Mouse (Mus musculus) monocyte, adult 5-6 weeks (primary cell): ENCODE measurements around the gene Samd14. TPM values are rescaled to one million over a fixed set of nuclear protein-coding genes. Genes with fewer than 3 reads are reported as not detected.
A peak's percentile ranks its signal among the peaks of the same experiment; 100 is the strongest.
"Not testable (repeated sequence)": the region's sequence is repeated elsewhere in the genome, so short reads cannot be mapped to it uniquely, and the experiment has no call there.

Experiments
- ATAC-seq: fragments of 153-309, 156-312 bp; replicated peaks from 2 replicates; pipeline ENCODE4 v1.8.0; 2017; ENCODE audit warnings: mild to moderate bottlenecking; ENCODE audit not compliant: low TSS enrichment, insufficient number of reproducible peaks, severe bottlenecking, poor library complexity, low FRiP score
- total RNA-seq: library from RNA; stranded (forward); fragments of 200-1000, 200-491, 200-594 nt; gene quantifications from 3 replicates; pipeline ENCODE4 v1.2.3, GENCODE M21; 2017

Samd14 gene
- total RNA-seq, 1 experiment from 2014 or later: 0.38 TPM

DNA sequence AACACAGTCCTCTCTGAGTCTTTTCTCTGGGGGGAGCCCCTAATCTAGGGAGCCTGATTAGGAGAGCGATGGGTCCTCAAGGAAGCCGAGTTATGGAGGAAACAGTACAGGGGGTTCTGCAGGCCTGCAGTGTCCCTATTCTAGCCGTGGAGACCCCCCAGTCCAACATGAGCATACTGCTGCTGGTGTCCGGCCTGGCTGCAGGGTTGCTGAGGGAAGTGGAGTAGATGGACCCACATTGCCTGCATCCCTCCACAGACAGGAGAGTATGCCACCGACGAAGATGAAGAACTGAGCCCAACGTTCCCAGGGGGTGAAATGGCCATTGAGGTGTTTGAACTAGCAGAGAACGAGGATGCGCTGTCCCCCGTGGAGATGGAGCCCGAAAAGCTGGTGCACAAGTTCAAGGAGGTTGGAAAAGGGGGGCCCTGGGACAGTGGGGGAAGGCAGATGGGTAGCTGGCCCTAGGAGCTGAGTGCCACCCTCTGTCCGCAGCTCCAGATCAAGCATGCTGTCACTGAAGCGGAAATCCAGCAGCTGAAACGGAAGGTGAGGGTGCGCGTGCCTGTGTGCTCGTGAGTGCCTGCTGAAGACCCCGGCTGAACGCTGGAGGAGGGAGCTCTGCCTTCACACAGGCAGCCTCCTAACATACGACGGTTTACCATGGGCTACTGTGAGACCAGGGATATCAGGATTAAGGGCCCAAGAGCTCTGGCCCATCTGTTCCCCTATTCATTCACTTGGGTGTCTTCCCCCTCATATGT is 7.9 kb upstream of the Samd14 start:
- ATAC-seq: no peak

DNA sequence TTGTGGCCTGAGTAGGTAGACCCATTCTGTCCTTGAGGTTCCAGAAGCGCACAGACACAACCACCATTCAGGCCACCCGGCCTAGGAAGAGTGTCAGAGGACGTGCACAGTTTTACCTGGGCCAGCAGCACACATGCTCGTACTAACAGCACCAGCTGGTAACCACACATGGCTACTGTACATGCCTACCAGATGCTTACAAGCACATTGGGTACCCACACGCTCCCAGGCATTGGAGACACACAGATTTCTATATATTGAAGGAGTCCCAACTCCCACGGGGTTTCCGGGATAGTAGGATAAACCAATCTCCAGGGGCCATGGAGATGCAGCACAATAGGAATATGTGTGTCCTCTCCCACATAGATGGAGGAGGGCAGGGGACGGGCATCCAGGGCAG is 7.0 kb upstream of the Samd14 start:
- ATAC-seq: no peak

DNA sequence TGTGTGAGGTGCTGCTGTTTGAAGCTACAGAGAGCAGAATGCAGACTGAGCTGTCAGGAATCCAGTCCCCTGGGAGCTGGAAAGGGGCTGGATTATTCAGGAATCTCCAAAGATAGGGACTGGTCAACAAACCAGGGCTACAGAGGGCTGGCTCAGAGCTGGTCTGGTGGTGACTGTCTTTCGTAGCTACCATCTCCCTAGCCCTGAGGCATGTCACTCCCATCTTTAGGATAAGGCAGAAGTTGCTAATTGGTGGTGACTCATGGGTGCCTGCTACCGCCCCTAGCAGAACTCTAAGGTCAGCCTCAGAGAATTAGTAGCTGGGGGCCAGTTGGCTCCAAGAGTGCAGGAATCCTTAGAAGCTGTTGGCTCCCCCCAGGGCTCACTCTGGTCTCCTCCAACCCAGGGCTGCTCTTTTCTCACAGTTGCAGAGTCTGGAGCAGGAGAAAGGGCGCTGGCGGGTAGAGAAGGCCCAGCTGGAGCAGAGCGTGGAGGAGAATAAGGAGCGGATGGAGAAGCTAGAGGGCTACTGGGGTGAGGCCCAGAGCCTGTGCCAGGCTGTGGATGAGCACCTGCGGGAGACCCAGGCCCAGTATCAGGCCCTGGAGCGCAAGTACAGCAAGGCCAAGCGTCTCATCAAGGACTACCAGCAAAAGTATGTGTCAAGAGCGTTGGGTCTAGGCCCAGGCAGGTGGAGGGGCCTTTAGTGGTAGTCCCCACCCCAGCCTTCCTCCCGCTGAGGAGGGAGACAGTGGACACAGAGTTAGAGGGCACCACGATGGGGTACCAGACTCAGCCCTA is 5.3 kb upstream of the Samd14 start:
- ATAC-seq: no peak

DNA sequence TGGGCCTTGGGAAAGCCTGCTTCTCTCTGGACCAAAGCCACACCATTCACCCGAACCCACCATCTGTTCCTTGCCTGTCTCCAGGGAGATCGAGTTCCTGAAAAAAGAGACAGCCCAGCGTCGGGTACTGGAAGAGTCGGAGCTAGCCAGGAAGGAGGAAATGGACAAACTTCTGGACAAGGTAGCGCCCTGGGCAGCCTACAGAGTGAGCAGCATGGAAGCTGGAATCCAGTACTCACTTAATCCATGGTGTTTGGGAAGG is 4.8 kb upstream of the Samd14 start:
- no peak for ATAC-seq

DNA sequence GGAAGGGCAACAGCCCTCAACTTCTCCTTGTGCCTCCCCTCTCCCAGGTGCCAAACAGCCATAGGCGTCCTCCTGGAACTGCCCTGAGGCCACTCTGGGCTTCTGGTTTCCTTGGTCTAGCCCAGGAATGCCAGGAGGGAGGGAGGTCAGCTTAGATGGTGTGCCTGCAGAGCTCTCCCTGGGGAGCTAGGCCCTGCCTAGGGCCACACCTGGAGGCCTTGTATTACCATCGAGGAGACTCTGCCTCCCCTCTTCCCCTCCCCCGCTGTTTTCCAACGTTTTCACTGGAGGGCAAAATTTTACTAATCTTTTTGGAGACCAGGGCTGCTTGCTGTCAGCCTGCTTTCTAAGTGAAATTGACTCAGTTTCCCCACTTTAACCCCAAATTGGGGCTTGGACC is 3.6 kb upstream of the Samd14 start:
- no peak for ATAC-seq

DNA sequence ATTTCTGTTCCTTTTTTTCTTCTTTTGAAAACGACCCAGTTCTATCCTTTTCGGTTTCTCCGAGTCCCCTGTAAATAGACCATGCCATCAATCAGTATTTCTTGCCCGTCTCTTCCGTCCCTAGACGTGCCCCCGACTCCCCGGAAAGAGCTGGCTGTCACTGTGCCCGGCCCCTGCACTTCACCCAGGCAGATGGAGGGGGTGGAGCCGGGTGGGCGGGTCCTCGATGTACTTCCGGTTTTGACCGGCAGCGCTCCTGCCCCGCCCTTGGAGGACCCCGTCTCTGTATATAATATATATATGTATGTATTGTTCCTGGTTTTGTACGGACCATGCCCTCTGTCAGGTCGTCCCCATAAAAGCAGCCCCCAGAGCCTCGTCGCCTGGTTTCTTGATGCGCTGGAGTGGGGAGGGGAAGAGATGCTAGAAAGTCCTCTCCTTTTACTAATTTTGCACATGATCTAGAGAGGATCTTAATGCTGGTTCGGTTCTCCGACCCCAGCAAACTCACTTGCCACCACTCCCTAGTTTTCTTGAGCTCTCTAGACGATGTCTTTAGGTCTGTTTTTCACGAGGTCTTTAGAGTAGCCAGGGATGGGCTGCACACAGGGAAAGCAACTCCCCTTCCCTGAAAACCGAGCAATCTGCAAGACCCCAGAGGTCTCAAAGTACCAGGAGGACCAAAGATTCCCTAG is 3.0 kb upstream of the Samd14 start:
- ATAC-seq: 0 out of 2 replicates have a peak, but pooled peaks have one; percentile 28

DNA sequence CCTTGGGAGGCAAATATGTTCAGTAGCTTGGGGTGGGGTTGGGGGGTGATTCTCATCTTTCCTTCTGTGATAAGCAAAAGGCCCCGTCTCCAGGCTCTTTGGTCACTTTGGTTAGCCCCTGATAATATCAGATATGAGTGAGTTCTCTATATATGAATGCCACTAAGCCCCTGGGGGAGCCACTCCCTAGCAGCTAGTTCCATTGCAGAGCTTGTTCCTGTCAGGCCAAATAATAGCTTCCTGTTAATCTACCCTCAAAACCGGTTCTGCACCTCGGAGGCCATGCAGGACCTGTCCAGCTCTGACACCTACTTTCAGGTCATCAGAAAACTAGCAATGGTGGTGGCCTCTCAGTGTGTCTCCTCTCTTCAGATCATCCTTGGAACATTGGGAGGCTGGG is 2.3 kb upstream of the Samd14 start:
- ATAC-seq: no peak

DNA sequence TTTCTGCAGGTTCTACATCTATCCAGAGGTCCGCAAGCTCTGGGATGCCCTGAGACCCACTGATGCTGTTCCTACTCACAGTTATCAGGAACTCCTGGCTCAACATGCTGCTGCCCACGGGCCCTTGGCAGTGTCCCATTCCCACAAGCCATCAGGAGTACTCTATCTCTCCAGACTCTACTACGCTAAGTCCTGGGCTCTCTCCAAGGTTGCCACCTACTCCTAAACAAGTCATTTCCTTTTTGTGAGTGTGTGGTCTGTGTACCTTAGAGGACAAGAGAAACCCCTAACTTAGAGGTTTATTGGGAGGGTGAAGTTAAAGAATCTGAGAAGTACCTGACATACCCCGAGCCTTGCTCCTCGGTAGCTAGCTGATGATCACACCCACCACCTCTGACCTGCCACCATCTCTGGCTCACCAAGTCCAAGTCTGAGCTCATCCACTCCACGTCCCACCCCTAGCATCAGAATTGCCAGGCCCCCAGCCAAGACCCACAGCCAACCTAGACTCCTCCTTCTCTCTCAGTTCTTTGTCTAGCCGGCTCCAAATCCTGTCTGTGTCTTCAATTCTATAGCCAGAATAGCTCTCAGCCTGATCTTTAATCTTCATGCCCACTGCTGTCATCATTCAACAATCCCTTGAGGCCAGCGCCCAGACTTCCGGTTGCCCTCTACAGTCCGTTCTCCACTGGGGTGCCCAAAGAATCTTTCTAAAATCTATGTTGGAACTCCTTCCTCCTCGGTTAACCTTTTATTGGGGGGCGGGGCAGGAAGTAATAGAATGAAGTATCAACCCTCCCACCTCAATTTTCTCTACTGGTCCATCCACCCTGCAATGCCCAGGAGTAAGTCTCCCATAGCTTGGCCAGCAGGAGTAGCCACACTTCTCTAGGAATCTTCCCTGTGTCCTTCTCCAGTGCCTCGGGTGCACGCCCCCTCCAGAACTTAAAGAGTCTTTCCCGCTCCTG is 734 bp upstream of the Samd14 start:
- no peak for ATAC-seq

DNA sequence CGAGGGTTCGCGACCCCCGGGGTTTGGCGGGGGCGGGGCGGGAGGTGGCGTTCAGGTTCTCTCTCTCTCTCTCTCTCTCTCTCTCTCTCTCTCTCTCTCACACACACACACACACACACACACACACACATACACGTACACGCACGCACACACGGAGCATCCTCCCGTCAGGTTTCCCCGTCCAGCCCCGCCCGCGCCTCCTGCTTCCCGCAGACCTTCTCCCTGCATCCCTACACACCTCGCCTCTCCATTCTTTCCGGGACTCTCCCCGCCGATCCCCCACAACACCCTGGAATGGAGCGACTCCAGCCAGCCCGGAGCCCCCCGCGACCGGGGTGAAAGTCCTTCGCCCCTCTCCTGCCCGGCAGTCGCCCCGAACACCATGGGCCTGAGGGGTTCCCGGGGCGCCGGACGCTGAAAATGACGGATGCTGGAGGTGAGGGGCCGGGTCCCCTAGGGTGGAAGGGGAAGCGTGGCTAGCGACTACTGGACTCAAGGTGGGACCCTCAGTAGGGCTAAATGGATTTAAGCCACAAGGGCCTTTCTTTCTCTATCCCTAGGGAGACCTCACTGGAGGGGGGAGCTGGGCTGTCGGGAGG is 561 bp downstream of the Samd14 start:
- ATAC-seq: no peak

DNA sequence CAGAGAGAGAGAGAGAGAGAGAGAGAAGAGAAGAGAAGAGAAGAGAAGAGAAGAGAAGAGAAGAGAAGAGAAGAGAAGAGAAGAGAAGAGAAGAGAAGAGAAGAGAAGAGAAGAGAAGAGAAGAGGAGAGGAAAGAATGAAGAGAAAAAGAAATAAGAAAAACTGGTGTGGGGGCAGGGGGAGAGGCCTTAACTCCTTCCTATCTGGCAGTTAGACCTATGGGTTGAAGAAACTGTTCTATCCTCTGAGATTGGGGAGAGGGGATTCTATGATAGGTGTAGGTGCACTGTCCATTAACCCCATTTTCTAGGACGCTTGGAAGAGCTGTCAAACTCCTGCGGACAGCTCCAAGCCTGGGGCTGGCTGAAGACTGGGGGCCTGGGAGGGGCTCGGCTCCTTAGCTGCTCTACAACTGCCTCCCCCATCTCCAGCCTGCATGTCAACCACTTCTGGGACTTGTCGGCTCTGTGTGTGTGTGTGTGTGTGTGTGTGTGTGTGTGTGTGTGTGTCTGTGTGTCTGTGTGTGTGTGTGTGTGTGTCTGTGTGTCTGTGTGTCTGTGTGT is 1.2 kb downstream of the Samd14 start:
- ATAC-seq: not testable (repeated sequence)

DNA sequence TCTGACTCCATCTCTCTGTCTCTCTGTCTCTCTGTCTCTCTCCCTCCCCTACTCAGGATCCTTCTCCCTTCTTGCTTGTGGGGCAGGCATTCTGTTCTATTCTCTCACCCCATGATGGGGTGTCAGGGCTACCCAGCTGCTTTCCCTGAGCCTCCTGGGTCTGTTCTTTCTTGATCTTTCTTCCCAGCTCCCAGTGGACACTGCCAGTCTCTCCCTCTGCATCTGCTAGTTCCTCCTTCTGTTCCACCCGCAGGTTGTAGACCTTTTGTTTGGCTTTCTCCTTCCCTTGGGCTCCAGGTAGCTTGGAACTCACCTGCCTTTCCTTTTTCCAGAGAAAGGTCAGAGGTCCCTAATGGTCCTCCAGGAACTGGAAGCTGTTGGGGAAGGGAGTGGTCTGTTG is 1.7 kb downstream of the Samd14 start:
- ATAC-seq: no peak

DNA sequence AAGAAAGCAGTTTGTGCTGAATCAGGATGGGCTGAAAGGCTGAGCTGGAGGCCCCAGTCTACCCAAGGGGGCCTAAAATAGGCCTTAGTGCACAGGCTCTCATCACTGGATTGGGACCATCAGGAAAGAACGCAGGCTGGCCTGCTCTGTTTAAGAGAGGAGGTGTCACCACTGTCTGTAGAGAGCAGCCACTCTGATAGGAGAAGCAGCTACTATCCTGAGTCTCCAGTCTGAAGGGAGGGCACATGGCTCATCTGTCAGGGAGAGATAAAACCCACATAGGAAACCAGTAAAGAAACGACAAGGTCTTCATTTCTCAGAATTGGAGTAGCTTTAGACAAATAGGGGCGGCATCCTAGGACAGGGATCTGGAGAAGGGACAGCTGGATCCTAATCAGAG is 2.4 kb downstream of the Samd14 start:
- ATAC-seq: no peak

DNA sequence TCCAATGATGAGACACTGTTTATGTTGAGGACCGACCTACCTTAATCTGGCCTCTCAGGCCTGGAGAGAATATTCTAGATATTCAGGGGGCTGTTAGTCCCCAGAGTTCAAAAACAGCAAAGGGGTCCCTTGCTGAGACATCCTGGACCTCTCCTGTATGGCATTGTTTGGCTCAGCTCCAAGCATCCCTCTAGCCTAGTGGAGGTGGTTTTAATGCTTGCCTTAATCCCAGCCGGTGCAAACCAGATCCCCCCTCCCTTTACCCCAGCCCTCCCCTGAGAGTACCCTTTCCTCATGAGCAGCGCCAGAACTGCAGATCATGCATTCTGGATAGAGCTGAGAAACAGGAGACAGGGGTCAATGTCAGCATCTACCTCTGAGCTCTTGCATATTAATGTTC is 2.8 kb downstream of the Samd14 start:
- no peak for ATAC-seq

DNA sequence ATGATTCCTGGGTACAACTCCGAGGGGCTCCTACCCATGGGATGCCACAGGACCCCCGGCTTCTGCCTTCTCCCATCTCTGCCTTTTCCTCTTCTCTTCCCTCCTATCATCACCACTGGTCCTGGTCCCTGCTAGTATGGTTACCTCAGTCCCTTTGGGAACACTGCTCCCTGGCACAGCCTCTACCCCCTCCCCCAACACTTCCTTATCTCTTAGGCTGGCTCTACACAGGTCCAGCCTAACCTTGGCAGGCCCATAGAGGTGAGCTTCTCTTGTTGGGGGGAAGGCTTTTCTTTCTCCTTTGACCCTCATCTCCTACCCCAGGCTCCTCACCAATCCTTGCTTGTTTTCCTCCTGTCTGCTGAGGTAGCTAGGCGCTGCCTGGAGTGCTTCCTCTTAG is 5.8 kb downstream of the Samd14 start:
- no peak for ATAC-seq

DNA sequence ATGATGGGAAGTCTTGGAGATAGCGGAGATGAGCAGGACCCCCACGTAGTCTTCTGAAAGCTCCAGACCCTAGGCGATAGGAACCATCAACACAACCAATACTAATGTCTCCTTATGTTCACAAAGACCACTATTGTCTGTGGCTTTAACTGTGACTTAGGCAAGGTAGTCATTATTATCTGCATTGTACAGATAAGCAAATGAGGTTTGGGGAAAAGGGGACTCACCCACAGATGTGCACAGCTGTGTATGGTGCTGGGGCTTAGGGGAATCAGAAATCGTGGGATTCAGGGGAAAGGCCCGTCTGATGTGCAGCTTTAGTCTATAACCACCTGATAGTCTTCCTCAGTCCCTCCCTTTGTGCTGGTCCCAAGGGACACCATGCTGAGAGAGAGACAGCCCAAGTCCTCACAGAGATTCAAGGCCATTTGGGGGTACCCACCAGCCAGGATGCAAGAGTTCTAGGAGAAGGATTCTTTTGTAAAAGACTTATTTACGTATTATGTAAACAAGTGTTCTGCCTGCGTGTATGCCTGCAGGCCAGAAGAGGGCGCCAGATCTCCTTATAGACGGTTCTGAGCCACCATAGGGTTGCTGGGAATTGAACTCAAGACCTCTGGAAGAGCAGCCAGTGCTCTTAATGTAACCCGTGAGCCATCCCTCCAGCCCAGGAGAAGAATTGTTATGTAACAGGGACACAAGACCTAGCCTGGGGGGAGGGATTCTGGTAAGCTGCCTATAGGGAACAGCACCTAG is 12.7 kb downstream of the Samd14 start:
- ATAC-seq: no peak

DNA sequence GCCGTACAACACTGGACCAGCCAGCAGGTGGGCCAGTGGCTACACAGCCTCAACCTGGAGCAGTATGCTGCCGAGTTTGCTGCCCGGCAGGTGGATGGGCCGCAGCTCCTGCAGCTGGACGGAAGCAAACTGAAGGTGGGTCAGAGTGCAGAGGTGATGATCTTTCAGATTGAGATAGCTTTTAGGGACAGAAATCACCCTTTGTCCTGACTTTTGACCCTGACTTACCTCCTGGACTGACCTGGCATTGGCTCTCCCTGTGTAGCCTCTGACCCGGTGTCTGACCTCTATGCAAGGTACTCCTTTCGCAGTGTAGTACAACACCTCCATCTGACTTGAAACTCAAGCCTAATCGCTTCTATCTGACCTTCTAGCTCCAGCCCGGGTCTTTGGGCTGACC is 13.8 kb downstream of the Samd14 start:
- no peak for ATAC-seq

DNA sequence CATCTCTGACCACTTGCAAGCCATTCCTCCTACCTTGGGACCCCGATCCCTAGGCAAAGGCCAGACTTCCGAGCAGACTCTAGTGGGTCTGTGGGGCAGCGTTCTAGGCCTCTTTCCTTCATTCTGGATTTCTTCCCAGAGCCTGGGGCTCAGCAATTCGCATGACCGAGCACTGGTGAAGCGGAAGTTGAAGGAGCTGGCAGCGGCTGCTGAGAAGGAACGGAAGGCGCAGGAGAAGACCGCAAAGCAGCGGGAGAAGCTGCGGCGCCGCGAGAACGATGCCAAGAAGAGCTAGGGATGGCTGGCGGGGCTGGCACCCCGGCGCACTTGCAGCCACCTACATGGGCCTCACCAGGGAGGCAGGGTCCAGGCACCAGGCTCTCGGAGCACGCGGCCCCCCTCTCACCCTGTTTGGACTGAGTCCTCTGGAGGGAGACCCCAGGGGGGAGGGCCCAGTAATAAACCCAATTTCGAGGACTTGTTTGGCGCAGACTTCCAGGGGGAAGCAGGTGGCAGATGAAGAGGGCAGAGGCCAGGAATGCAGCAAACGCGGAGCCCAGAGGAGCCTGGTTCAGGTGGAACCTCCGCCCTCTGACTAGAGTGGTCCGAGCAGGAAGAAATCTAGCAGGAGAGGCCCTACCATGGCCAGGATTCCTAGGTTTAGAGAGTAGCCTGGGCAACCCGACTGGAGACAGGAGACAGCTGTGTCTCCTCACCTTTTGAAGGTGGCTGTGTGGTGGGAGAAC is 14.9 kb downstream of the Samd14 start:
- ATAC-seq: no peak
